Mouse (Mus musculus) left cerebral cortex, postnatal 36 days (tissue): Measurements from ENCODE around the gene Cntn4. TPM values are rescaled to one million over a fixed set of nuclear protein-coding genes. Genes with fewer than 3 reads are reported as not detected.

Experiments
- DNase-seq, 2 experiments: peaks; one replicate each; pipeline ENCODE4 v3.0.0; 2021 to 2022; ENCODE audit warnings: low spot score in 2 of 2, mixed read lengths in 1 of 2
- intact Hi-C: fragments of 180-260 bp; cut with DNase I; formaldehyde crosslinking; loops from one replicate; pipeline ENCODE4 v1.15.1; 2025
- total RNA-seq, 2 experiments: library from RNA; stranded (reverse); gene quantifications; 2 replicates each; pipeline ENCODE4 v1.2.3; 2021

The Cntn4 gene
- total RNA-seq, 2 experiments from 2014 or later, result 64.0 to 68.1 TPM

DNA sequence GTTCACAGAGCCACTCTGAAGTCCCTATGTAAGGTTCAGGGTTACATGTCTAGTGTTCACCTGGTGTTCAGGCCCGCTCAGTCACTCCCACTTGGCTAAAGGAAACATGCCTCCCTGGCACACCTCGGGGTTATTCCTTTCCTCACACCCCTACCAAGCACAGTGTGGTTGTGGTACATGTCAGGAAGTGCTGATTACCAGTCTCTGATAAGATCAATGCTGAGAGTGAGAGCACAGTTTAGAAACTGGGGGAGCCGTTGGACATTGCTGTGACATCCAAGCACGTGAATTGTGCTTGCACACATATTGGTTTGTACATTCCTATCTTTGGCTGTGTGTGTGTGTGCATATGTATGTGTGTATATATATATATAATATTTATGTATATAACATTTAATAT, 1055.1 kb downstream of the Cntn4 start:
- DNase-seq, result no peak
- intact Hi-C loops, result no loop called here

DNA sequence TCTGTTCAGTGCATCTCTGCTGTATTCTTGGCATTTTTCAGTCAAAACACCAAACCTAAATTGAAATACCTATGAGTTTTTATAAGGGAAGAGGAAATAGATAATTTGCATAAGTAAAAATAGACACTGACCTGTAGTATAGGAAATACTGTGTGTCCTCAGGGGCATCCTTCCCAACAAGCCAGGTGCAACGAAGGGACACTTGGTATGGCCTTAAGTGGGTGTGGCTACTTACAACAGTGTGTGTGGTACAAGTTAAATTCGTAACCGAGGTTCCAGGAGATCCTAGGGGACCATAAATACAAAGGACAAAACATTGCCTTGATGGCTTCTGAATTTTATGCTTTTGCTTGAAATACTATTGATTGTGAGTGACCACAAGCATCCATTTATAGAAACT, 1060.8 kb downstream of the Cntn4 start:
- no peak for DNase-seq
- intact Hi-C loops, result no loop called here

DNA sequence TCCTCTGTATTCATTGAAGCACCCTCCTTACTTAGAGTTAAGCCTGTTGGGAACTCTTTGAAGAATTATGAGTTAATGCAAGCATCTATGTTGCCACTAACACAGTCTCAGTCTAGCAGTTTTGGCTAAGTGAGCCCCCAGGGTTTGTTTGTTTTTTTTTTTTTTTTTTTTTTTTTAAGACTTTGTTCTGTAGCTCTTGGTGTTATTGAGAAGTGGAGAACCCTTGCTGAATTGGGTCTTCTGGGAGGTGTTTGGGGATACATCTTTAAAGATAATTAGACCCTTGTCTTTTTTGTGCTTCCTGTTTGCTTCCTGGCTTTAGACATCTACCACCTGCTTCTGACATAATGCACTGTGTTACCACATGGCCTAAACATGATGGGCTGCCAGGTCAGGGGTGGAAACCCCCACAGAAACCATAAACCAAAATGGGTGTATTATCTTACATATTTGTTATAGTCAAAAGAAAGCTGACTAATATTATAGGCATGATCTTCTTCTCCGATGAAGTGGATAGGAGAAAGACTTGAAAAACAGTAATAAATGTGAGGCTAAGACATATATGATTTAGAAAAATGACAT, 1062.9 kb downstream of the Cntn4 start:
- intact Hi-C loops, result no loop called here
- DNase-seq, result no peak

DNA sequence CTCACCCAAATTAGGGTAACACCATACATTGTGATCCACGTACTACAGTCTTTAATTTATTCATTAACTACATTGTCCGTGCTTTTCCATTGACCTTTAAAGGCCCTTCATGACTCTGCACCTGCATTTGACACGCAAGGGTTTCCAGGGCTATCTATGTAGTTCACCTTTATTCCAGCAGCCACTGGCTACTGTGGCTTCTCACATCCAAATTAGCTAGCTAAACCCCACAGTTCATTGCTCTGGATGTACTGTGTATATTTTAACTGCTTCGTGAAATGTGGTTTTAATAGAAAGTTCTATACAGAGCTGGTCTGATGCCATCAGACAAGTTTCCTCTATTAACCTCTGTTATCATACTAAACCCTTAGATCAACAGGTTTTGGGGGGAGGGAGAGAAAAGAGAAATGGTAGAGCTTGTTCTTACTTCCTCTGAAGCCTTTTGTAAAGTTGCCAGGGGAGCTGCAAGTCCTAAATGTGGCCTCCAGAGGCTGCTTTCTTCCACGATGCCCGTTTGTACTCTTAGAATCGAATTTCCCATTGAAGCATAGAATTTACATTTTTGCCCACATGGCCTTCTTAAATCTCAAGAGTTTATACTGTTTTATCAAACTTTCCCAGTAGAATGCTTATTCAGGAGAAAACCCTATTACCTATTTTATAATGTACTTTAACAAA, 1066.2 kb downstream of the Cntn4 start:
- intact Hi-C loops, result no loop called here
- no peak for DNase-seq

DNA sequence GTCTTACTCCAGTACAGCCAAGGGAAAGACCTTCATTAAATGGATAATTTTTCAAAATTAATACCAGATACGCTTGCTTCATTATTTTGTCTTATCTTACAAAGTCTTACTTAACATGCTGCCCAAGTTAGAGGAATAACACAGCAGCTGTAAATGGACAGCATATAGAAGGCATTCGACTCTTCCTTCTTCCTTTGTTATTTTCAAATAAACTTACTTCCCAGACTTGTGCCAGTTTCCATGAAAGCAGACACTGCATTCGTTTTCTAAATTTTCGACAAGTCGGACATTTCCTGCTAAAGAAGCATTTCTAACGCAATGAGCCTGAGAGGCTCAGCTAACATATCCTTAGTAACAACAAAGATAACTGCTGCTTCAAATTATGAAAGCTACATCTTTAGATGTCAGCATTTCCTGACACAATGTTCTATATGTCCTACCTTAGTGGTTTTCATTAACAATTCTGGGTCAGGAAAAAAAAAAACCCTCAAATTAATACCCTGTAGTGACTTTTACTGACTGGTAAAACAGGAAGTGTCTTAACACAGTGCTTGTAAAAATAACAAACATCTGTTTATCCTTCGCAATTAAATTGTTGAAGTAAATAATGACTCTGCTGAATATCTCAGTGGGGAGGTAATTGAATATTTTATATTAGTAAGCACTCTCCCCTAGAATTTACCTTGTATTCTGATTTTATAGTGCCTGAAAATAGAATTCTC, 1068.4 kb downstream of the Cntn4 start:
- intact Hi-C loops, result no loop called here
- DNase-seq, result no peak

DNA sequence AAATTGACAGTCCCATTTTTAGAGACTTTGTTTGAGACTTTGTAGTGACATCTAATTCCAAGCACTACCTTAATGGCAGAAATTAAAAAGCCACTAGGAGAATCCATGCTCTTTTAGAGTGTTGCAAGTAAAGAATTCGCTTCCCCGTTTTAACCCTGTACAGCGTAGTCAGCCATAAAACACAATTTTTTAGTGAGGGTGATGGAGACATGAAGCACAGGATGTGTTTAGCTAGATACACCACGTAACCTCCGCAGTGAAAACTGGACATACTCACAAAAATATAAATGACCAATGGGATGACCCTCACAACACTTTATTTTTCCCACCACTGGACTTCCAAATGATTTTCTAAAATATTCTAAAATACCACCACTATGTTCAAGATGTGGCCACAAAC, 1069.8 kb downstream of the Cntn4 start:
- intact Hi-C loops, result no loop called here
- no peak for DNase-seq

DNA sequence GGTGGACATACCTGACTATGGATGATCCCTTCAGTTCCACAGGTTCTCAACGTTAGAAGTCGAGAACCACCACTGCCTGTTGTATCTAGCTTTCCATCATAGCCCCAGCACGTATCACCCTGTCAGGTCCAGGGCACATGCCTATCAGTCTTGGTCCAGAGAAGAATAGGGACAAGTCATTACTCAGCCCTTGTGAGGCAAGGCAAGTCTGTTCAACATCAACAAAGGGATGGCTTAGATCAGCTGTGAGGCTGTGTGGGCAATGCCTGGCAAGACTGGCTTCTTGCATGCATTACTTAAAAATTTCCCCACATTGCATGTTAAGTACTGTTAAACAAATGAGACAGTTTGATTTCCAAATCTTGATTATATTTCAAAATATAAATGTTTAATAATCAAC, 1070.3 kb downstream of the Cntn4 start:
- no peak for DNase-seq
- intact Hi-C loops, result no loop called here
